Mouse (Mus musculus): Measurements from ENCODE around the gene Klf3. TPM values are rescaled to one million over a fixed set of nuclear protein-coding genes. Genes with fewer than 3 reads are reported as not detected.
A peak's percentile ranks its signal among the peaks of the same experiment; 100 is the strongest.

Gene Klf3
- polyA plus RNA-seq, 1 experiment from 2014 or later: 88.0 TPM

- H3K27ac ChIP-seq (ENCODE audit: low read depth): peak overlapping the region; percentile 18; the same call in 1 of the 2 replicates
These were observed 63.3 kb downstream of the Klf3 start for GRCm38 (mm10) chr5:64866331-64867050.

GRCm38 (mm10) chr5:64867124-64867523 lies 63.9 kb downstream of the Klf3 start:
- WGBS: 33% methylated on average over 9 of the region's 9 CpGs
- H3K9me3 ChIP-seq (ENCODE audit: control insufficient read depth, low read length): no peaks in the 10 kb centered on the region
- H3K9ac ChIP-seq (ENCODE audit: low read length): no peak overlapping the region
- H3K36me3 ChIP-seq (ENCODE audit: control insufficient read depth, insufficient read depth, low read length): no peaks in the 10 kb centered on the region
- no peak overlapping the region for H3K4me3 ChIP-seq (ENCODE audit: low read depth, low read length)
- ATAC-seq (replicated peaks; ENCODE audit: low FRiP score, low TSS enrichment, low read depth) (no peak), DNase-seq (ENCODE audit: low spot score) (no peak)
- no peak overlapping the region for H3K27ac ChIP-seq (ENCODE audit: low read depth)
- peaks cover 29% of the 10 kb centered on the region for H3K4me1 ChIP-seq (replicated peaks; ENCODE audit: control insufficient read depth, insufficient read depth, low read length)
- no peak overlapping the region for H3K4me2 ChIP-seq (ENCODE audit: low read length)
- H3K27me3 ChIP-seq (replicated peaks; ENCODE audit: control insufficient read depth, insufficient read depth, low read length): no peaks in the 10 kb centered on the region

More at GRCm38 (mm10) chr5:64866331-64867050, 63.3 kb downstream of the Klf3 start:
- Histone ChIP-seq H3K4me2 (ENCODE audit: low read length) (no peak overlapping the region), H3K36me3 (ENCODE audit: control insufficient read depth, insufficient read depth, low read length) (no peaks in the 10 kb centered on the region), H3K4me3 (ENCODE audit: low read depth, low read length) (no peak overlapping the region), H3K9ac (ENCODE audit: low read length) (no peak overlapping the region), H3K9me3 (ENCODE audit: control insufficient read depth, low read length) (no peaks in the 10 kb centered on the region), H3K27me3 (replicated peaks; ENCODE audit: control insufficient read depth, insufficient read depth, low read length) (no peaks in the 10 kb centered on the region), H3K4me1 (replicated peaks; ENCODE audit: control insufficient read depth, insufficient read depth, low read length) (peaks cover 36% of the 10 kb centered on the region)
- peak; percentile 86 for DNase-seq (ENCODE audit: low spot score)
- no peak for ATAC-seq (replicated peaks; ENCODE audit: low FRiP score, low TSS enrichment, low read depth)
- 41% methylated on average over 5 of the region's 5 CpGs for WGBS

GRCm38 (mm10) chr5:64867551-64867950 lies 64.4 kb downstream of the Klf3 start:
- ATAC-seq (replicated peaks; ENCODE audit: low FRiP score, low TSS enrichment, low read depth): no peak
- Histone ChIP-seq H3K36me3 (ENCODE audit: control insufficient read depth, insufficient read depth, low read length) (no peaks in the 10 kb centered on the region), H3K27me3 (replicated peaks; ENCODE audit: control insufficient read depth, insufficient read depth, low read length) (no peaks in the 10 kb centered on the region), H3K9ac (ENCODE audit: low read length) (no peak overlapping the region), H3K9me3 (ENCODE audit: control insufficient read depth, low read length) (no peaks in the 10 kb centered on the region), H3K27ac (ENCODE audit: low read depth) (no peak overlapping the region), H3K4me1 (replicated peaks; ENCODE audit: control insufficient read depth, insufficient read depth, low read length) (peaks cover 25% of the 10 kb centered on the region), H3K4me2 (ENCODE audit: low read length) (no peak overlapping the region), H3K4me3 (ENCODE audit: low read depth, low read length) (no peak overlapping the region)
- 80% methylated on average over 5 of the region's 5 CpGs for WGBS
- DNase-seq (ENCODE audit: low spot score): no peak

- no peaks in the 10 kb centered on the region for H3K36me3 ChIP-seq (ENCODE audit: control insufficient read depth, insufficient read depth, low read length)
- no peak overlapping the region for H3K9ac ChIP-seq (ENCODE audit: low read length)
- no peak for DNase-seq (ENCODE audit: low spot score)
- peak overlapping the region; percentile 55; the same call in 1 of the 2 replicates for H3K27ac ChIP-seq (ENCODE audit: low read depth)
- H3K4me1 ChIP-seq (replicated peaks; ENCODE audit: control insufficient read depth, insufficient read depth, low read length): peaks cover 41% of the 10 kb centered on the region
- H3K27me3 ChIP-seq (replicated peaks; ENCODE audit: control insufficient read depth, insufficient read depth, low read length): no peaks in the 10 kb centered on the region
- H3K9me3 ChIP-seq (ENCODE audit: control insufficient read depth, low read length): peaks cover 4% of the 10 kb centered on the region; the same call in 1 of the 2 replicates
- H3K4me3 ChIP-seq (ENCODE audit: low read depth, low read length): no peak overlapping the region
- H3K4me2 ChIP-seq (ENCODE audit: low read length): no peak overlapping the region
- WGBS: 69% methylated on average over 12 of the region's 12 CpGs
- ATAC-seq (replicated peaks; ENCODE audit: low FRiP score, low TSS enrichment, low read depth): no peak
These were observed 73.1 kb downstream of the Klf3 start for GRCm38 (mm10) chr5:64876086-64876830.

- 42% methylated on average over 15 of the region's 15 CpGs for WGBS
- ATAC-seq (replicated peaks; ENCODE audit: low FRiP score, low TSS enrichment, low read depth) (no peak), DNase-seq (ENCODE audit: low spot score) (no peak)
- Histone ChIP-seq H3K9ac (ENCODE audit: low read length) (no peak overlapping the region), H3K4me1 (replicated peaks; ENCODE audit: control insufficient read depth, insufficient read depth, low read length) (peaks cover 41% of the 10 kb centered on the region), H3K4me3 (ENCODE audit: low read depth, low read length) (no peak overlapping the region), H3K9me3 (ENCODE audit: control insufficient read depth, low read length) (peaks cover 4% of the 10 kb centered on the region; the same call in 1 of the 2 replicates), H3K36me3 (ENCODE audit: control insufficient read depth, insufficient read depth, low read length) (no peaks in the 10 kb centered on the region), H3K27me3 (replicated peaks; ENCODE audit: control insufficient read depth, insufficient read depth, low read length) (no peaks in the 10 kb centered on the region), H3K27ac (ENCODE audit: low read depth) (peak overlapping the region; percentile 74), H3K4me2 (ENCODE audit: low read length) (no peak overlapping the region)
These were observed 74.2 kb downstream of the Klf3 start for GRCm38 (mm10) chr5:64877235-64878026.

- no peak overlapping the region for H3K4me2 ChIP-seq (ENCODE audit: low read length)
- H3K27ac ChIP-seq (ENCODE audit: low read depth): peak overlapping the region; percentile 74
- peak; percentile 56; the same call in 1 of the 2 replicates for ATAC-seq (replicated peaks; ENCODE audit: low FRiP score, low TSS enrichment, low read depth)
- peaks cover 4% of the 10 kb centered on the region; the same call in 1 of the 2 replicates for H3K9me3 ChIP-seq (ENCODE audit: control insufficient read depth, low read length)
- no peaks in the 10 kb centered on the region for H3K27me3 ChIP-seq (replicated peaks; ENCODE audit: control insufficient read depth, insufficient read depth, low read length)
- no peaks in the 10 kb centered on the region for H3K36me3 ChIP-seq (ENCODE audit: control insufficient read depth, insufficient read depth, low read length)
- H3K4me1 ChIP-seq (replicated peaks; ENCODE audit: control insufficient read depth, insufficient read depth, low read length): peaks cover 41% of the 10 kb centered on the region
- peak; percentile 67 for DNase-seq (ENCODE audit: low spot score)
- H3K4me3 ChIP-seq (ENCODE audit: low read depth, low read length): no peak overlapping the region
- H3K9ac ChIP-seq (ENCODE audit: low read length): no peak overlapping the region
- 24% methylated on average over 4 of the region's 4 CpGs for WGBS
These were observed 74.8 kb downstream of the Klf3 start for GRCm38 (mm10) chr5:64878027-64878425.

- no peak for DNase-seq (ENCODE audit: low spot score)
These were observed 75.3 kb downstream of the Klf3 start for GRCm38 (mm10) chr5:64878526-64878925.

GRCm38 (mm10) chr5:64879241-64879640 lies 76.1 kb downstream of the Klf3 start:
- Histone ChIP-seq H3K9me3 (ENCODE audit: control insufficient read depth, low read length) (peaks cover 4% of the 10 kb centered on the region; the same call in 1 of the 2 replicates), H3K36me3 (ENCODE audit: control insufficient read depth, insufficient read depth, low read length) (no peaks in the 10 kb centered on the region), H3K9ac (ENCODE audit: low read length) (no peak overlapping the region), H3K4me2 (ENCODE audit: low read length) (no peak overlapping the region), H3K4me3 (ENCODE audit: low read depth, low read length) (no peak overlapping the region), H3K4me1 (replicated peaks; ENCODE audit: control insufficient read depth, insufficient read depth, low read length) (peaks cover 41% of the 10 kb centered on the region), H3K27ac (ENCODE audit: low read depth) (peak overlapping the region; percentile 74; the same call in 1 of the 2 replicates), H3K27me3 (replicated peaks; ENCODE audit: control insufficient read depth, insufficient read depth, low read length) (no peaks in the 10 kb centered on the region)
- 46% methylated on average over 3 of the region's 3 CpGs for WGBS
- no peak for DNase-seq (ENCODE audit: low spot score)
- ATAC-seq (replicated peaks; ENCODE audit: low FRiP score, low TSS enrichment, low read depth): no peak

More at GRCm38 (mm10) chr5:64878526-64878925, 75.3 kb downstream of the Klf3 start:
- Histone ChIP-seq H3K36me3 (ENCODE audit: control insufficient read depth, insufficient read depth, low read length) (no peaks in the 10 kb centered on the region), H3K27ac (ENCODE audit: low read depth) (peak overlapping the region; percentile 74), H3K4me3 (ENCODE audit: low read depth, low read length) (no peak overlapping the region), H3K4me2 (ENCODE audit: low read length) (no peak overlapping the region), H3K9me3 (ENCODE audit: control insufficient read depth, low read length) (peaks cover 4% of the 10 kb centered on the region; the same call in 1 of the 2 replicates), H3K9ac (ENCODE audit: low read length) (no peak overlapping the region), H3K4me1 (replicated peaks; ENCODE audit: control insufficient read depth, insufficient read depth, low read length) (peaks cover 41% of the 10 kb centered on the region), H3K27me3 (replicated peaks; ENCODE audit: control insufficient read depth, insufficient read depth, low read length) (no peaks in the 10 kb centered on the region)
- no peak for ATAC-seq (replicated peaks; ENCODE audit: low FRiP score, low TSS enrichment, low read depth)
- WGBS: 55% methylated on average over 2 of the region's 2 CpGs

Measured in intestine, embryonic 14.5 days (tissue).